Mouse (Mus musculus) heart, adult 2 months (tissue): Measurements from ENCODE around the gene Cacnb1.

Source experiments
- CTCF ChIP-seq: fragments of 200-600 bp; IDR thresholded peaks from 2 replicates; pipeline ENCODE4 v1.8.1; 2022; ENCODE audit warnings: antibody characterized with exemption, mild to moderate bottlenecking, moderate library complexity
- EP300 ChIP-seq: fragments of 200-500 bp; IDR thresholded peaks from 2 replicates; pipeline ENCODE4 v1.6.1; 2011; ENCODE audit warnings: low read depth, low read length, control low read depth; ENCODE audit not compliant: insufficient read depth
- POLR2A ChIP-seq: fragments of 200-500 bp; IDR thresholded peaks from 2 replicates; pipeline ENCODE4 v1.6.1; 2011; ENCODE audit warnings: mild to moderate bottlenecking, low read depth, low read length, control low read depth; ENCODE audit not compliant: insufficient read depth

- TF ChIP-seq POLR2A = no peak
- TF ChIP-seq CTCF = no peak
- TF ChIP-seq EP300 = no peak
These were observed 48.7 kb downstream of the Cacnb1 start for GRCm38 (mm10) chr11:97974141-97974540.
